In the genomic region with DNA sequence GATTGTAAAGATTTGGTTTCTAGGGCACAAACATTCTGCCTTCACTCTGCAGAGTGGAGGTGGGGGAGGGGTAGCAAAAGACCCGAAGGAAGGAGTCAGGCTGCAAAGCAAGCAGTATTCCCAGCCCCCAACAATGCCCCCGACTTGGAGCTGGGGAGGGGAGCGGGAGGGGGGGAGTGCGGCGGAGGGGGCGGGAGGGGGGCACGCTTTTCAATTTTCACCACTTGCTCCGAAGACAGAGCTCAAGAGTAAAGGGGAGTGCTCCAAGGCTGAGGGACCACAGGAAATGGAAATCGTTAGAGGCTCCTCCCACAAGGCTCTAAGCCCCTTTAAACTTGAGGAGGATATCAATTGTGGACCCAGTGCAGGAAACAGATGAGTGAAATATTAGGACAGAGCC, we compare ENCODE assay signal across 8 mouse cellular contexts.
DNase-seq lines count a peak whose midpoint lies in the region; ATAC-seq lines count a peak whose summit lies in the region.

No protein-coding gene starts in this region.

- 14% methylated on average over 9 of the region's 9 CpGs for WGBS in hindbrain, embryonic 12.5 days
- 27% methylated on average over 6 of the region's 9 CpGs for WGBS in midbrain, embryonic 12.5 days

- H3K4me1 ChIP-seq in hindbrain, embryonic 12.5 days = peaks cover 3% of the 10 kb centered on the region; the same call in 1 of the 2 replicates
- H3K4me1 ChIP-seq in midbrain, embryonic 12.5 days = peaks cover 9% of the 10 kb centered on the region

- H3K36me3 ChIP-seq in hindbrain, embryonic 12.5 days = no peaks in the 10 kb centered on the region
- no peaks in the 10 kb centered on the region for H3K36me3 ChIP-seq in midbrain, embryonic 12.5 days

- H3K27ac ChIP-seq in hindbrain, embryonic 12.5 days = no peak overlapping the region
- H3K27ac ChIP-seq in midbrain, embryonic 12.5 days (replicated peaks) = no peak overlapping the region

- no peaks in the 10 kb centered on the region for H3K9me3 ChIP-seq in hindbrain, embryonic 12.5 days (replicated peaks)
- H3K9me3 ChIP-seq in midbrain, embryonic 12.5 days = no peaks in the 10 kb centered on the region

- no peak overlapping the region for H3K9ac ChIP-seq in hindbrain, embryonic 12.5 days
- no peak overlapping the region; the same call in 1 of the 2 replicates for H3K9ac ChIP-seq in midbrain, embryonic 12.5 days (replicated peaks)

- peak; percentile 18 for DNase-seq in adrenal gland, postnatal 10 days
- DNase-seq in adrenal gland, postnatal 25 days = no peak
- peak; percentile 10 for DNase-seq in ES-CJ7 (ENCODE audit: low read depth, low spot score)
- DNase-seq in urinary bladder, adult 18-20 months (ENCODE audit: low spot score in 2 of 2) = no peak
- DNase-seq in left cerebral cortex, postnatal 4 days = no peak
- no peak for DNase-seq in right cerebral cortex, postnatal 36 days (ENCODE audit: low spot score in 2 of 2)

- ATAC-seq in hindbrain, embryonic 12.5 days (ENCODE audit: low FRiP score) = 0 out of 2 replicates have a peak, but pooled peaks have one; percentile 19
- ATAC-seq in midbrain, embryonic 12.5 days (ENCODE audit: low FRiP score, low read depth) = peak; percentile 47

- intact Hi-C loops in left cerebral cortex, postnatal 4 days (cut with DNase I) = no loop called here

- peak overlapping the region; percentile 20; the same call in 1 of the 2 replicates for H3K4me3 ChIP-seq in hindbrain, embryonic 12.5 days
- H3K4me3 ChIP-seq in midbrain, embryonic 12.5 days = peak overlapping the region; percentile 31

- peaks cover 14% of the 10 kb centered on the region; the same call in 1 of the 2 replicates for H3K27me3 ChIP-seq in hindbrain, embryonic 12.5 days
- H3K27me3 ChIP-seq in midbrain, embryonic 12.5 days = no peaks in the 10 kb centered on the region

- H3K4me2 ChIP-seq in hindbrain, embryonic 12.5 days (replicated peaks) = peak overlapping the region; percentile 48
- H3K4me2 ChIP-seq in midbrain, embryonic 12.5 days (replicated peaks) = peak overlapping the region; percentile 52

Comparison
In these comparisons a context has a peak if more than half of its experiments do, and no peak if none do; other contexts are left out.
1. DNase-seq: peak in adrenal gland, postnatal 10 days (single experiment) and ES-CJ7 (single experiment); none in adrenal gland, postnatal 25 days (single experiment), urinary bladder, adult 18-20 months (0 of 2), left cerebral cortex, postnatal 4 days (single experiment) and right cerebral cortex, postnatal 36 days (0 of 2).